Mouse (Mus musculus) cerebellum, adult 2 months (tissue): ENCODE data around the gene Inka1. TPM values are rescaled to one million over a fixed set of nuclear protein-coding genes. Genes with fewer than 3 reads are reported as not detected.
"Not testable (repeated sequence)": the region's sequence is repeated elsewhere in the genome, so short reads cannot be mapped to it uniquely, and the experiment has no call there.

Experiments
- DNase-seq, 2 experiments: peaks; one replicate each; pipeline ENCODE4 v3.0.0; 2021
- H3K27ac ChIP-seq: fragments of 200-500 bp; 2 replicates; pipeline ENCODE4 v1.5.1; 2012; ENCODE audit warnings: low read length, control low read depth, inconsistent platforms; ENCODE audit not compliant: insufficient read depth
- H3K27me3 ChIP-seq: fragments of 200-500 bp; 2 replicates; pipeline ENCODE4 v1.6.1; 2012; ENCODE audit warnings: inconsistent platforms, mild to moderate bottlenecking, low read length, moderate library complexity; ENCODE audit not compliant: control insufficient read depth, insufficient read depth
- H3K4me1 ChIP-seq: fragments of 200-500 bp; 2 replicates; pipeline ENCODE4 v1.6.1; 2011; ENCODE audit warnings: low read length; ENCODE audit not compliant: control insufficient read depth, insufficient read depth
- H3K4me3 ChIP-seq: fragments of 200-500 bp; replicated peaks from 2 replicates; pipeline ENCODE3; 2011; ENCODE audit warnings: mild to moderate bottlenecking, low read depth, low read length, control low read depth; ENCODE audit not compliant: insufficient read depth
- CTCF ChIP-seq: fragments of 200-500 bp; IDR thresholded peaks from 2 replicates; pipeline ENCODE4 v1.5.1; 2011; ENCODE audit warnings: low read depth, mild to moderate bottlenecking, control low read depth, low read length, moderate library complexity, borderline replicate concordance; ENCODE audit not compliant: insufficient read depth
- POLR2A ChIP-seq: fragments of 200-500 bp; IDR thresholded peaks from 2 replicates; pipeline ENCODE4 v1.6.1; 2011; ENCODE audit warnings: low read length, control low read depth, borderline replicate concordance; ENCODE audit not compliant: insufficient read depth
- WGBS: fragments of 180-500 bp; shearing (Covaris S2); methylation state at CpG from one replicate; pipeline ENCODE4 v1.1.7; 2018; 5-methylcytosine and 5-hydroxymethylcytosine counted together
- polyA plus RNA-seq: library from polyadenylated mRNA; depleted of rRNA; stranded (reverse); fragments of >200 nt; gene quantifications from 2 replicates; pipeline ENCODE4 v1.2.3, GENCODE M21; 2012; rRNA removed

Inka1 gene
- polyA plus RNA-seq = 4.1 and 5.7 TPM in 2 replicates

GRCm38 (mm10) chr9:107985131-107986119, at the start of gene Inka1:
Inka1 (minus strand) TSS chr9:107985879.
- H3K27ac ChIP-seq = no peak within 1 kb of the TSS
- 3% methylated on average over 58 of the region's 58 CpGs for WGBS
- peak; percentile 71 to 72 for DNase-seq
- H3K4me3 ChIP-seq = peak within 1 kb of the TSS; percentile 57
- H3K27me3 ChIP-seq = no peaks in the 10 kb centered on the region
- peaks cover 6% of the 10 kb centered on the region; the same call in 1 of the 2 replicates for H3K4me1 ChIP-seq
- TF ChIP-seq CTCF (no peak), POLR2A (no peak)

- no peaks in the 10 kb centered on the region for H3K4me1 ChIP-seq
- WGBS = 89% methylated on average over 5 of the region's 5 CpGs
- H3K27ac ChIP-seq = no peak overlapping the region
- TF ChIP-seq CTCF (no peak), POLR2A (no peak)
- H3K4me3 ChIP-seq = no peak overlapping the region
- no peaks in the 10 kb centered on the region for H3K27me3 ChIP-seq
- DNase-seq = no peak
Observed at GRCm38 (mm10) chr9:108032126-108032525, 46.4 kb upstream of the Inka1 start.

GRCm38 (mm10) chr9:108027867-108028266, 42.2 kb upstream of the Inka1 start:
- no peak overlapping the region for H3K27ac ChIP-seq
- H3K4me1 ChIP-seq = peaks cover 7% of the 10 kb centered on the region; the same call in 1 of the 2 replicates
- TF ChIP-seq CTCF = no peak
- TF ChIP-seq POLR2A = no peak
- 96% methylated on average over 3 of the region's 3 CpGs for WGBS
- no peaks in the 10 kb centered on the region for H3K27me3 ChIP-seq
- H3K4me3 ChIP-seq = no peak overlapping the region
- DNase-seq = no peak

- H3K27me3 ChIP-seq = no peaks in the 10 kb centered on the region
- TF ChIP-seq CTCF (no peak), POLR2A (no peak)
- no peak overlapping the region for H3K27ac ChIP-seq
- H3K4me3 ChIP-seq = no peak overlapping the region
- DNase-seq = no peak
- peaks cover 7% of the 10 kb centered on the region; the same call in 1 of the 2 replicates for H3K4me1 ChIP-seq
- 85% methylated on average over 3 of the region's 3 CpGs for WGBS
Observed at GRCm38 (mm10) chr9:108026584-108026983, 40.9 kb upstream of the Inka1 start.

GRCm38 (mm10) chr9:108023216-108023615, 37.5 kb upstream of the Inka1 start:
- TF ChIP-seq CTCF (no peak), POLR2A (no peak)
- no peaks in the 10 kb centered on the region for H3K27me3 ChIP-seq
- DNase-seq = peak in 1 of 2 experiments; percentile 34
- no peak overlapping the region for H3K27ac ChIP-seq
- H3K4me3 ChIP-seq = no peak overlapping the region
- peaks cover 11% of the 10 kb centered on the region; the same call in 1 of the 2 replicates for H3K4me1 ChIP-seq
- 40% methylated on average over 3 of the region's 3 CpGs for WGBS

GRCm38 (mm10) chr9:108020741-108021140, 35.1 kb upstream of the Inka1 start:
- peaks cover 11% of the 10 kb centered on the region; the same call in 1 of the 2 replicates for H3K4me1 ChIP-seq
- no peak overlapping the region for H3K4me3 ChIP-seq
- no peaks in the 10 kb centered on the region for H3K27me3 ChIP-seq
- WGBS = 91% methylated on average over 1 of the region's 1 CpGs
- no peak for TF ChIP-seq CTCF
- no peak for TF ChIP-seq POLR2A
- H3K27ac ChIP-seq = no peak overlapping the region
- DNase-seq = peak in 1 of 2 experiments; percentile 20

- TF ChIP-seq CTCF (no peak), POLR2A (no peak)
- Histone ChIP-seq H3K27ac (no peak overlapping the region), H3K4me3 (no peak overlapping the region), H3K27me3 (no peaks in the 10 kb centered on the region), H3K4me1 (peaks cover 4% of the 10 kb centered on the region; the same call in 1 of the 2 replicates)
- WGBS = 73% methylated on average over 3 of the region's 3 CpGs
- DNase-seq = no peak
Observed at GRCm38 (mm10) chr9:108017127-108017526, 31.4 kb upstream of the Inka1 start.

GRCm38 (mm10) chr9:108013577-108013976, 27.9 kb upstream of the Inka1 start:
- 97% methylated on average over 2 of the region's 2 CpGs for WGBS
- H3K27ac ChIP-seq, H3K4me1 ChIP-seq, DNase-seq, H3K4me3 ChIP-seq, H3K27me3 ChIP-seq: not testable (repeated sequence)
